Mouse (Mus musculus): ENCODE measurements around the gene Jmjd8. TPM values are rescaled to one million over a fixed set of nuclear protein-coding genes. Genes with fewer than 3 reads are reported as not detected.
A peak's percentile ranks its signal among the peaks of the same experiment; 100 is the strongest.

The Jmjd8 gene
- polyA plus RNA-seq, 1 experiment, result 13.4 TPM

GRCm38 (mm10) chr17:25791320-25791842, 37.3 kb upstream of the Jmjd8 start:
- H3K4me3 ChIP-seq (replicated peaks; ENCODE audit: control insufficient read depth, low read depth, low read length), result peak overlapping the region; percentile 87
- TF ChIP-seq CTCF (IDR thresholded peaks at IDR 0.05; ENCODE audit: control insufficient read depth, insufficient read depth, low read length), result no peak
- TF ChIP-seq POLR2A (IDR thresholded peaks at IDR 0.05; ENCODE audit: borderline replicate concordance, control insufficient read depth, low read depth, low read length), result no peak
- peaks cover 7% of the 10 kb centered on the region for H3K4me1 ChIP-seq (ENCODE audit: control insufficient read depth, insufficient read depth, low read length)
- 26% methylated on average over 19 of the region's 19 CpGs for WGBS
- no peak overlapping the region for H3K27ac ChIP-seq (ENCODE audit: control insufficient read depth, insufficient read depth, low read depth, low read length, poor library complexity)

GRCm38 (mm10) chr17:25791843-25792527, 36.7 kb upstream of the Jmjd8 start:
- Histone ChIP-seq H3K4me3 (replicated peaks; ENCODE audit: control insufficient read depth, low read depth, low read length) (peak overlapping the region; percentile 87), H3K27ac (ENCODE audit: control insufficient read depth, insufficient read depth, low read depth, low read length, poor library complexity) (peak overlapping the region; percentile 92), H3K4me1 (ENCODE audit: control insufficient read depth, insufficient read depth, low read length) (peaks cover 7% of the 10 kb centered on the region)
- WGBS, result under 1% methylated on average over 45 of the region's 45 CpGs
- TF ChIP-seq CTCF (IDR thresholded peaks at IDR 0.05; ENCODE audit: control insufficient read depth, insufficient read depth, low read length) (no peak), POLR2A (IDR thresholded peaks at IDR 0.05; ENCODE audit: borderline replicate concordance, control insufficient read depth, low read depth, low read length) (peak; percentile 78; the same call in 1 of the 2 replicates)

GRCm38 (mm10) chr17:25792615-25793014, 36.1 kb upstream of the Jmjd8 start, which contains the start of gene Fam173a:
Gene Fam173a (minus strand): TSS chr17:25792901.
- 0 out of 2 replicates have a peak, but pooled peaks have one; percentile 40 for TF ChIP-seq POLR2A (IDR thresholded peaks at IDR 0.05; ENCODE audit: borderline replicate concordance, control insufficient read depth, low read depth, low read length)
- TF ChIP-seq CTCF (IDR thresholded peaks at IDR 0.05; ENCODE audit: control insufficient read depth, insufficient read depth, low read length), result no peak
- Histone ChIP-seq H3K27ac (ENCODE audit: control insufficient read depth, insufficient read depth, low read depth, low read length, poor library complexity) (peak within 1 kb of the TSS; percentile 92), H3K4me3 (replicated peaks; ENCODE audit: control insufficient read depth, low read depth, low read length) (peak within 1 kb of the TSS; percentile 87), H3K4me1 (ENCODE audit: control insufficient read depth, insufficient read depth, low read length) (peaks cover 7% of the 10 kb centered on the region)
- WGBS, result 1% methylated on average over 14 of the region's 14 CpGs

- TF ChIP-seq CTCF (IDR thresholded peaks at IDR 0.05; ENCODE audit: control insufficient read depth, insufficient read depth, low read length), result no peak
- TF ChIP-seq POLR2A (IDR thresholded peaks at IDR 0.05; ENCODE audit: borderline replicate concordance, control insufficient read depth, low read depth, low read length), result no peak
- H3K4me1 ChIP-seq (ENCODE audit: control insufficient read depth, insufficient read depth, low read length), result peaks cover 7% of the 10 kb centered on the region
- 87% methylated on average over 13 of the region's 13 CpGs for WGBS
- H3K27ac ChIP-seq (ENCODE audit: control insufficient read depth, insufficient read depth, low read depth, low read length, poor library complexity), result no peak overlapping the region
- H3K4me3 ChIP-seq (replicated peaks; ENCODE audit: control insufficient read depth, low read depth, low read length), result no peak overlapping the region
These were observed 34.5 kb upstream of the Jmjd8 start for GRCm38 (mm10) chr17:25794197-25794596.

- H3K27ac ChIP-seq (ENCODE audit: control insufficient read depth, insufficient read depth, low read depth, low read length, poor library complexity), result no peak overlapping the region
- peak; percentile 15; the same call in 1 of the 2 replicates for TF ChIP-seq POLR2A (IDR thresholded peaks at IDR 0.05; ENCODE audit: borderline replicate concordance, control insufficient read depth, low read depth, low read length)
- no peak for TF ChIP-seq CTCF (IDR thresholded peaks at IDR 0.05; ENCODE audit: control insufficient read depth, insufficient read depth, low read length)
- peaks cover 7% of the 10 kb centered on the region for H3K4me1 ChIP-seq (ENCODE audit: control insufficient read depth, insufficient read depth, low read length)
- no peak overlapping the region for H3K4me3 ChIP-seq (replicated peaks; ENCODE audit: control insufficient read depth, low read depth, low read length)
- WGBS, result 89% methylated on average over 17 of the region's 17 CpGs
These were observed 33.7 kb upstream of the Jmjd8 start for GRCm38 (mm10) chr17:25794998-25795397.

GRCm38 (mm10) chr17:25795609-25796092, 33.0 kb upstream of the Jmjd8 start, which contains the start of gene AC134908.4:
Gene AC134908.4 (minus strand): TSS chr17:25795659.
- 54% methylated on average over 6 of the region's 6 CpGs for WGBS
- Histone ChIP-seq H3K4me1 (ENCODE audit: control insufficient read depth, insufficient read depth, low read length) (peaks cover 7% of the 10 kb centered on the region), H3K27ac (ENCODE audit: control insufficient read depth, insufficient read depth, low read depth, low read length, poor library complexity) (peak within 1 kb of the TSS; percentile 22; the same call in 1 of the 2 replicates), H3K4me3 (replicated peaks; ENCODE audit: control insufficient read depth, low read depth, low read length) (peak within 1 kb of the TSS; percentile 67)
- no peak for TF ChIP-seq POLR2A (IDR thresholded peaks at IDR 0.05; ENCODE audit: borderline replicate concordance, control insufficient read depth, low read depth, low read length)
- TF ChIP-seq CTCF (IDR thresholded peaks at IDR 0.05; ENCODE audit: control insufficient read depth, insufficient read depth, low read length), result no peak

- WGBS, result under 1% methylated on average over 37 of the region's 37 CpGs
- peaks cover 6% of the 10 kb centered on the region for H3K4me1 ChIP-seq (ENCODE audit: control insufficient read depth, insufficient read depth, low read length)
- H3K4me3 ChIP-seq (replicated peaks; ENCODE audit: control insufficient read depth, low read depth, low read length), result peak overlapping the region; percentile 67
- H3K27ac ChIP-seq (ENCODE audit: control insufficient read depth, insufficient read depth, low read depth, low read length, poor library complexity), result peak overlapping the region; percentile 22; the same call in 1 of the 2 replicates
- TF ChIP-seq CTCF (IDR thresholded peaks at IDR 0.05; ENCODE audit: control insufficient read depth, insufficient read depth, low read length), result no peak
- no peak for TF ChIP-seq POLR2A (IDR thresholded peaks at IDR 0.05; ENCODE audit: borderline replicate concordance, control insufficient read depth, low read depth, low read length)
These were observed 32.4 kb upstream of the Jmjd8 start for GRCm38 (mm10) chr17:25796211-25796771.

- Histone ChIP-seq H3K4me3 (replicated peaks; ENCODE audit: control insufficient read depth, low read depth, low read length) (peak within 1 kb of the TSS; percentile 67), H3K4me1 (ENCODE audit: control insufficient read depth, insufficient read depth, low read length) (peaks cover 5% of the 10 kb centered on the region), H3K27ac (ENCODE audit: control insufficient read depth, insufficient read depth, low read depth, low read length, poor library complexity) (peak within 1 kb of the TSS; percentile 22; the same call in 1 of the 2 replicates)
- WGBS, result under 1% methylated on average over 35 of the region's 35 CpGs
- no peak for TF ChIP-seq CTCF (IDR thresholded peaks at IDR 0.05; ENCODE audit: control insufficient read depth, insufficient read depth, low read length)
- peak; percentile 7; the same call in 1 of the 2 replicates for TF ChIP-seq POLR2A (IDR thresholded peaks at IDR 0.05; ENCODE audit: borderline replicate concordance, control insufficient read depth, low read depth, low read length)
These were observed 31.7 kb upstream of the Jmjd8 start, which contains the start of gene Metrn for GRCm38 (mm10) chr17:25796951-25797369. Gene Metrn (minus strand): TSS chr17:25797136.
